Mouse (Mus musculus) MEL (cell line): ENCODE results near the gene Auts2. TPM values are rescaled to one million over a fixed set of nuclear protein-coding genes. Genes with fewer than 3 reads are reported as not detected.

Experiments
- DNase-seq: peaks from one replicate; pipeline ENCODE4 v3.0.0; 2011; ENCODE audit warnings: low read depth, low spot score
- H3K27ac ChIP-seq: 2 replicates; pipeline ENCODE4 v1.5.1; 2012; ENCODE audit warnings: low read depth, mild to moderate bottlenecking, control low read depth, low read length, moderate library complexity; ENCODE audit not compliant: control insufficient read depth
- H3K27me3 ChIP-seq, 2 experiments: fragments of 150-350 bp in 1 of 2; sonication (generic) in 1 of 2; 2 replicates each; pipeline ENCODE4 v1.6.1; 2012; ENCODE audit warnings: low read length in 2 of 2, mild to moderate bottlenecking in 2 of 2, improper control_type of control experiment in 1 of 2, moderate library complexity in 1 of 2; ENCODE audit not compliant: insufficient read depth in 2 of 2, control insufficient read depth in 1 of 2
- H3K36me3 ChIP-seq, 2 experiments: 2 replicates each; pipeline ENCODE4 v1.6.1; 2012 to 2014; ENCODE audit warnings: low read length in 2 of 2, improper control_type of control experiment in 1 of 2, inconsistent platforms in 1 of 2, mild to moderate bottlenecking in 1 of 2; ENCODE audit not compliant: insufficient read depth in 2 of 2, control insufficient read depth in 1 of 2
- H3K4me1 ChIP-seq, 2 experiments: fragments of 150-350 bp in 1 of 2; sonication (generic) in 1 of 2; 2 replicates each; pipeline ENCODE4 v1.6.1; 2012; ENCODE audit warnings: low read length in 2 of 2, improper control_type of control experiment in 1 of 2, mild to moderate bottlenecking in 1 of 2; ENCODE audit not compliant: insufficient read depth in 2 of 2, control insufficient read depth in 1 of 2
- H3K4me3 ChIP-seq, 2 experiments: fragments of 150-350 bp in 1 of 2; sonication (generic) in 1 of 2; 2 replicates each; pipeline ENCODE4 v1.5.1; 2012; ENCODE audit warnings: low read depth in 2 of 2, low read length in 2 of 2, mild to moderate bottlenecking in 2 of 2, moderate library complexity in 2 of 2, control low read depth in 1 of 2, improper control_type of control experiment in 1 of 2; ENCODE audit not compliant: control insufficient read depth in 1 of 2, insufficient read depth in 1 of 2
- H3K79me2 ChIP-seq: 2 replicates; pipeline ENCODE4 v1.6.1; 2012; ENCODE audit warnings: mild to moderate bottlenecking, low read length, moderate library complexity; ENCODE audit not compliant: control insufficient read depth, poor library complexity, insufficient read depth
- H3K9ac ChIP-seq: 2 replicates; pipeline ENCODE4 v1.6.1; 2012; ENCODE audit warnings: low read depth, mild to moderate bottlenecking, control low read depth, low read length, moderate library complexity; ENCODE audit not compliant: control insufficient read depth, poor library complexity, severe bottlenecking
- H3K9me3 ChIP-seq: fragments of 150-350 bp; sonication (generic); replicated peaks from 2 replicates; pipeline ENCODE4 v1.6.1; 2012; ENCODE audit warnings: mild to moderate bottlenecking, low read length, improper control_type of control experiment, moderate library complexity; ENCODE audit not compliant: insufficient read depth
- BHLHE40 ChIP-seq: IDR thresholded peaks from 2 replicates; pipeline ENCODE4 v1.6.1; 2012; ENCODE audit warnings: low read depth, mild to moderate bottlenecking, inconsistent platforms, low read length, improper control_type of control experiment, borderline replicate concordance
- CHD2 ChIP-seq: IDR thresholded peaks from 2 replicates; pipeline ENCODE4 v1.6.1; 2011; ENCODE audit warnings: low read length, improper control_type of control experiment
- CTCF ChIP-seq, 3 experiments: IDR thresholded peaks in 2 of 3; conservative IDR thresholded peaks in 1 of 3; 2 replicates each; pipeline ENCODE4 v1.5.1; 2011 to 2012; ENCODE audit warnings: low read length in 3 of 3, low read depth in 2 of 3, mild to moderate bottlenecking in 2 of 3, improper control_type of control experiment in 1 of 3, inconsistent platforms in 1 of 3, mixed read lengths in 1 of 3, moderate library complexity in 1 of 3; ENCODE audit not compliant: control insufficient read depth in 1 of 3, insufficient read depth in 1 of 3, poor library complexity in 1 of 3, severe bottlenecking in 1 of 3
- ELF1 ChIP-seq: IDR thresholded peaks from 2 replicates; pipeline ENCODE4 v1.6.1; 2014; ENCODE audit warnings: low read depth, mild to moderate bottlenecking, inconsistent platforms, low read length, improper control_type of control experiment, moderate library complexity
- EP300 ChIP-seq, 2 experiments: IDR thresholded peaks; 2 replicates each; pipeline ENCODE4 v1.6.1; 2011; ENCODE audit warnings: improper control_type of control experiment in 2 of 2, low read length in 2 of 2, low read depth in 1 of 2, mild to moderate bottlenecking in 1 of 2
- ETS1 ChIP-seq: IDR thresholded peaks from 2 replicates; pipeline ENCODE4 v1.6.1; 2012; ENCODE audit warnings: low read depth, mild to moderate bottlenecking, inconsistent platforms, low read length, improper control_type of control experiment, moderate library complexity
- HCFC1 ChIP-seq: IDR thresholded peaks from 2 replicates; pipeline ENCODE4 v1.6.1; 2012; ENCODE audit warnings: low read depth, mild to moderate bottlenecking, inconsistent platforms, low read length, improper control_type of control experiment, moderate library complexity
- KAT2A ChIP-seq: conservative IDR thresholded peaks from 2 replicates; pipeline ENCODE4 v1.6.1; 2012; ENCODE audit warnings: low read depth, low read length, improper control_type of control experiment, inconsistent platforms
- MAFK ChIP-seq: IDR thresholded peaks from 2 replicates; pipeline ENCODE4 v1.6.1; 2011; ENCODE audit warnings: low read depth, mild to moderate bottlenecking, low read length, improper control_type of control experiment, borderline replicate concordance
- MAX ChIP-seq: IDR thresholded peaks from 2 replicates; pipeline ENCODE4 v1.6.1; 2011; ENCODE audit warnings: low read length, improper control_type of control experiment
- MAZ ChIP-seq: IDR thresholded peaks from 2 replicates; pipeline ENCODE4 v1.6.1; 2012; ENCODE audit warnings: low read depth, mild to moderate bottlenecking, inconsistent platforms, low read length, improper control_type of control experiment
- MXI1 ChIP-seq: IDR thresholded peaks from 2 replicates; pipeline ENCODE4 v1.6.1; 2011; ENCODE audit warnings: mild to moderate bottlenecking, low read depth, low read length, improper control_type of control experiment
- MYC ChIP-seq: IDR thresholded peaks from 2 replicates; pipeline ENCODE4 v1.6.1; 2011; ENCODE audit warnings: low read depth, mild to moderate bottlenecking, low read length, improper control_type of control experiment, moderate library complexity
- NELFE ChIP-seq: IDR thresholded peaks from 2 replicates; pipeline ENCODE4 v1.6.1; 2011; ENCODE audit warnings: low read depth, low read length, improper control_type of control experiment
- NRF1 ChIP-seq: IDR thresholded peaks from 2 replicates; pipeline ENCODE4 v1.6.1; 2014; ENCODE audit warnings: low read depth, mild to moderate bottlenecking, inconsistent platforms, low read length, improper control_type of control experiment, moderate library complexity; ENCODE audit not compliant: poor library complexity, insufficient read depth, severe bottlenecking
- POLR2A ChIP-seq, 2 experiments: IDR thresholded peaks; 2 replicates each; pipeline ENCODE4 v1.6.1; 2011 to 2012; ENCODE audit warnings: low read length in 2 of 2, mild to moderate bottlenecking in 2 of 2, control low read depth in 1 of 2, improper control_type of control experiment in 1 of 2, low read depth in 1 of 2, moderate library complexity in 1 of 2; ENCODE audit not compliant: control insufficient read depth in 1 of 2, insufficient read depth in 1 of 2, poor library complexity in 1 of 2
- POLR2AphosphoS2 ChIP-seq: IDR thresholded peaks from 2 replicates; pipeline ENCODE4 v1.6.1; 2011; ENCODE audit warnings: low read length, improper control_type of control experiment
- POLR2AphosphoS5 ChIP-seq: IDR thresholded peaks from 2 replicates; pipeline ENCODE4 v1.6.1; 2012; ENCODE audit warnings: low read depth, borderline replicate concordance, mild to moderate bottlenecking, inconsistent platforms, low read length, moderate library complexity, mixed read lengths
- RCOR1 ChIP-seq: IDR thresholded peaks from 2 replicates; pipeline ENCODE4 v1.6.1; 2012; ENCODE audit warnings: low read depth, mild to moderate bottlenecking, inconsistent platforms, low read length, improper control_type of control experiment
- SIN3A ChIP-seq: IDR thresholded peaks from 2 replicates; pipeline ENCODE4 v1.6.1; 2012; ENCODE audit warnings: low read length, improper control_type of control experiment, inconsistent platforms
- SMC3 ChIP-seq: IDR thresholded peaks from 2 replicates; pipeline ENCODE4 v1.6.1; 2011; ENCODE audit warnings: low read depth, low read length, improper control_type of control experiment
- TAL1 ChIP-seq: IDR thresholded peaks from 2 replicates; pipeline ENCODE4 v1.6.1; 2012; ENCODE audit warnings: mild to moderate bottlenecking, inconsistent platforms, low read length, moderate library complexity, mixed read lengths
- TBP ChIP-seq: IDR thresholded peaks from 2 replicates; pipeline ENCODE4 v1.8.0; 2011; ENCODE audit warnings: low read depth, low read length, improper control_type of control experiment
- TCF12 ChIP-seq: IDR thresholded peaks from 2 replicates; pipeline ENCODE4 v1.6.1; 2014; ENCODE audit warnings: low read depth, mild to moderate bottlenecking, inconsistent platforms, low read length, improper control_type of control experiment, moderate library complexity
- USF1 ChIP-seq: IDR thresholded peaks from 2 replicates; pipeline ENCODE4 v1.6.1; 2014; ENCODE audit warnings: low read depth, mild to moderate bottlenecking, inconsistent platforms, low read length, improper control_type of control experiment, moderate library complexity
- USF2 ChIP-seq, 2 experiments: IDR thresholded peaks; 2 replicates each; pipeline ENCODE4 v1.6.1; 2011 to 2012; ENCODE audit warnings: improper control_type of control experiment in 2 of 2, low read length in 2 of 2, borderline replicate concordance in 1 of 2, inconsistent platforms in 1 of 2, low read depth in 1 of 2, mild to moderate bottlenecking in 1 of 2; ENCODE audit not compliant: insufficient read depth in 1 of 2
- ZC3H11A ChIP-seq: IDR thresholded peaks from 2 replicates; pipeline ENCODE4 v1.6.1; 2012; ENCODE audit warnings: low read depth, mild to moderate bottlenecking, inconsistent platforms, low read length, improper control_type of control experiment
- ZKSCAN1 ChIP-seq: IDR thresholded peaks from 2 replicates; pipeline ENCODE4 v1.6.1; 2012; ENCODE audit warnings: low read depth, mild to moderate bottlenecking, inconsistent platforms, low read length, improper control_type of control experiment, moderate library complexity
- ZMIZ1 ChIP-seq: IDR thresholded peaks from 2 replicates; pipeline ENCODE4 v1.6.1; 2012; ENCODE audit warnings: low read depth, mild to moderate bottlenecking, inconsistent platforms, low read length, improper control_type of control experiment, moderate library complexity
- ZNF384 ChIP-seq: IDR thresholded peaks from 2 replicates; pipeline ENCODE4 v1.6.1; 2012; ENCODE audit warnings: low read depth, mild to moderate bottlenecking, inconsistent platforms, low read length, improper control_type of control experiment
- polyA plus RNA-seq, 2 experiments: library from polyadenylated mRNA; stranded (reverse) in 1 of 2; unstranded in 1 of 2; fragments of >175 nt in 1 of 2; fragments of >200 nt in 1 of 2; gene quantifications; 2 replicates each; pipeline versions ENCODE4 v1.2.1 to v1.2.4; 2012; ENCODE audit warnings: low replicate concordance in 2 of 2, low read depth in 1 of 2; ENCODE audit not compliant: insufficient read length in 2 of 2, insufficient read depth in 1 of 2, missing spikeins in 1 of 2
- total RNA-seq: library from RNA; depleted of rRNA; stranded (reverse); fragments of 300-350 nt; gene quantifications from 2 replicates; pipeline ENCODE4 v1.2.3, GENCODE M21; 2012

Gene Auts2
- total and polyA plus RNA-seq, 3 experiments = not detected

DNA sequence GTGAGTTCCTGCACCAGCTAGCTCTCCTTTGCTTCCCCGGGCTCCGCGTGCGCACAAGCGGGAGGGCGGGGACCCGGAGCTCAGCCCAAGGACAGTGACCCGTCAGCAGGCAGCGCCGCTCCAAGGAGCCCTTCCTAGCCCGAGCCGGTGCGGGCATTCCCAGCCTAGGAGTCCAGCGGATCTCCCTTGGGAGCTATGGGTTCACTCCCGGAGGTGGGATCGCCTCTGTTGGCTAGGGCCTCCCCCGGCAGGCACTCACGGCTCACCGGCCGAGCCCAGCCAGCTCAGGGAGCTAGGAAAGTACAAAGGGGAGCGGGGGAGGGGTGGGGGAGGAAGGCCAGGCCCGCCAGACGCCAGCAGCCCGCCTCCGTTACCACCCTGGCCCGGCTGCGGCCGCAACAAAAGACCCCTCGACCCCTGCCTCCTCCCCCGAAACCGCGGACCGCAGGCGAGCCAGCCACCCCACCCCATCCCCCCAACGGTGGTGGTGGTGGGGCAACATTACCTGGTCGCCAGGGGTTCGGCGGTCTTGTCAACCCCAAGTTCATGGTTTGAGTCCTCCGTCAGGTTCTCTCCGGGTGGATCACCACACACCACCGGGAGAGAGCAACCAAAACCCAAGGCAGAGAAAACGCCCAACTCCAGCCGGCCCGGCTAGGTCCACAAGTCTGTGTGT lies 1005.9 kb downstream of the Auts2 start:
- Histone ChIP-seq H3K9me3 (no peaks in the 10 kb centered on the region), H3K4me3 (no peak overlapping the region)

DNA sequence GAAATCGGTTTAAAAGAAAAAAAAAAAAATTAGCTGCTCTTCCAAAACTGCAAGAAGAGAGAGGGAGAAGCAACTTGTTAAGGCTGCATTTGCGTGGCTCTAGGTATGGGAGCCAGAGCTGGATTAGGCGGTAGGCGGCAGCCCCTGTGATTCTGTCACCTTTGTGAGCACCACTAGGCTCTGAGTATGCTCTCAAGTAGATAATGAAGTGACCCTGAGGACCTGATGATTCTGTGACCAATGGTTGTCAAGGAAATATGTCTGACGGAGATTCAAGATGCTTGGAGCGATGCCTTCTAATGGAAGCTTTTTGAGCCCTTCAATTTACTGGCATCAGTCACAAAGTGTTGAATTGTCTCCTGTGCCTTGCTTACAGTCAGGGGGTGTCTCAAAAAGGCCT lies 1007.4 kb downstream of the Auts2 start:
- Histone ChIP-seq H3K36me3 (no peaks in the 10 kb centered on the region), H3K9me3 (no peaks in the 10 kb centered on the region), H3K79me2 (no peaks in the 10 kb centered on the region), H3K4me3 (no peak overlapping the region), H3K27me3 (no peaks in the 10 kb centered on the region), H3K4me1 (no peaks in the 10 kb centered on the region), H3K9ac (no peak overlapping the region), H3K27ac (no peak overlapping the region)
- TF ChIP-seq POLR2A (IDR thresholded peaks at IDR 0.05; ENCODE audit: control insufficient read depth in 1 of 2, insufficient read depth in 1 of 2, low read depth in 1 of 2, low read length in 2 of 2, poor library complexity in 1 of 2) = no peak
- TF ChIP-seq ZKSCAN1 = no peak
- no peak for TF ChIP-seq CHD2
- TF ChIP-seq USF1 = no peak
- no peak for TF ChIP-seq RCOR1
- TF ChIP-seq HCFC1 = no peak
- TF ChIP-seq EP300 (IDR thresholded peaks at IDR 0.05; ENCODE audit: low read depth in 1 of 2, low read length in 2 of 2) = no peak
- TF ChIP-seq NRF1 = no peak
- no peak for TF ChIP-seq NELFE
- TF ChIP-seq MAZ = no peak
- no peak for TF ChIP-seq ZMIZ1
- TF ChIP-seq MXI1 = no peak
- no peak for TF ChIP-seq MYC
- TF ChIP-seq KAT2A = no peak
- TF ChIP-seq ZC3H11A = no peak
- TF ChIP-seq CTCF (IDR thresholded peaks at IDR 0.05 in 2 of 3, conservative IDR thresholded peaks at IDR 0.05 in 1 of 3; ENCODE audit: control insufficient read depth in 1 of 3, insufficient read depth in 1 of 3, low read depth in 2 of 3, low read length in 3 of 3, poor library complexity in 1 of 3, severe bottlenecking in 1 of 3) = no peak
- no peak for TF ChIP-seq POLR2AphosphoS2
- TF ChIP-seq ZNF384 = no peak
- TF ChIP-seq ETS1 = no peak
- TF ChIP-seq POLR2AphosphoS5 = no peak
- DNase-seq = no peak

More for the DNA sequence above, 1005.9 kb downstream of the Auts2 start:
- Histone ChIP-seq H3K27me3 (no peaks in the 10 kb centered on the region), H3K4me1 (no peaks in the 10 kb centered on the region), H3K27ac (no peak overlapping the region), H3K9ac (no peak overlapping the region), H3K79me2 (no peaks in the 10 kb centered on the region), H3K36me3 (no peaks in the 10 kb centered on the region)
- no peak for TF ChIP-seq MAFK
- no peak for TF ChIP-seq TAL1
- TF ChIP-seq NELFE = no peak
- no peak for TF ChIP-seq ZKSCAN1
- no peak for TF ChIP-seq POLR2AphosphoS5
- no peak for TF ChIP-seq USF2 (IDR thresholded peaks at IDR 0.05; ENCODE audit: borderline replicate concordance in 1 of 2, insufficient read depth in 1 of 2, low read depth in 1 of 2, low read length in 2 of 2)
- no peak for TF ChIP-seq NRF1
- TF ChIP-seq ZMIZ1 = no peak
- no peak for TF ChIP-seq POLR2AphosphoS2
- TF ChIP-seq RCOR1 = no peak
- no peak for TF ChIP-seq ZC3H11A
- no peak for TF ChIP-seq ELF1
- TF ChIP-seq BHLHE40 = no peak
- TF ChIP-seq KAT2A = no peak
- TF ChIP-seq SIN3A = no peak
- TF ChIP-seq SMC3 = no peak
- TF ChIP-seq TBP = no peak
- TF ChIP-seq TCF12 = no peak
- no peak for TF ChIP-seq MAX
- DNase-seq = no peak
